Mouse (Mus musculus): Measurements from ENCODE around the gene Slco3a1. TPM values are rescaled to one million over a fixed set of nuclear protein-coding genes. Genes with fewer than 3 reads are reported as not detected.

Gene Slco3a1
- total and polyA plus RNA-seq, 3 experiments: 0.04 to 0.35 TPM; not detected in 1

GRCm38 (mm10) chr7:74486083-74486482 lies 68.5 kb downstream of the Slco3a1 start:
- DNase-seq (ENCODE audit: extremely low read depth): peak; percentile 14
- Histone ChIP-seq H3K27me3 (replicated peaks) (no peaks in the 10 kb centered on the region), H3K79me2 (replicated peaks; ENCODE audit: control insufficient read depth, extremely low read depth, insufficient read depth, poor library complexity, severe bottlenecking) (no peaks in the 10 kb centered on the region), H3K27ac (ENCODE audit: insufficient read depth, low read depth) (no peak overlapping the region), H3K4me2 (ENCODE audit: insufficient read depth, low read depth, poor library complexity, severe bottlenecking) (no peak overlapping the region), H3K4me3 (replicated peaks in 1 of 3; ENCODE audit: low read depth in 2 of 3, low read length in 2 of 3, poor library complexity in 1 of 3) (no peak overlapping the region), H3K9me3 (replicated peaks; ENCODE audit: low read length) (peaks cover 27% of the 10 kb centered on the region), H3K4me1 (ENCODE audit: control insufficient read depth in 1 of 2, insufficient read depth in 2 of 2) (peaks cover 0 to 13% of the 10 kb centered on the region in 2 experiments; a peak in 2 of 4 replicates), H3K9ac (ENCODE audit: insufficient read depth, low read depth) (no peak overlapping the region), H3K36me3 (replicated peaks in 1 of 2; ENCODE audit: control insufficient read depth in 1 of 2, insufficient read depth in 1 of 2, low read length in 1 of 2) (no peaks in the 10 kb centered on the region)
- dilution Hi-C loops (cut with MboI; ENCODE audit: extremely low pct_ligation_motif_present, extremely low pct_unique_long_range_greater_than_20kb, low sequenced_read_pairs) (no loop called here), in situ Hi-C loops (cut with MboI; ENCODE audit: low pct_ligation_motif_present, low pct_unique_long_range_greater_than_20kb, low sequenced_read_pairs) (no loop called here)
- no peak for TF ChIP-seq EP300 (IDR thresholded peaks at IDR 0.05; ENCODE audit: low read length)
- TF ChIP-seq TBP (conservative IDR thresholded peaks at IDR 0.05; ENCODE audit: low read depth, low read length): no peak
- no peak for TF ChIP-seq IRF4 (IDR thresholded peaks at IDR 0.05; ENCODE audit: low read depth, low read length)

- Histone ChIP-seq H3K36me3 (replicated peaks in 1 of 2; ENCODE audit: control insufficient read depth in 1 of 2, insufficient read depth in 1 of 2, low read length in 1 of 2) (no peaks in the 10 kb centered on the region), H3K27ac (ENCODE audit: insufficient read depth, low read depth) (no peak overlapping the region), H3K27me3 (replicated peaks) (no peaks in the 10 kb centered on the region), H3K9me3 (replicated peaks; ENCODE audit: low read length) (peaks cover 30% of the 10 kb centered on the region), H3K4me1 (ENCODE audit: control insufficient read depth in 1 of 2, insufficient read depth in 2 of 2) (peaks cover 0 to 13% of the 10 kb centered on the region in 2 experiments; a peak in 2 of 4 replicates), H3K4me2 (ENCODE audit: insufficient read depth, low read depth, poor library complexity, severe bottlenecking) (no peak overlapping the region), H3K9ac (ENCODE audit: insufficient read depth, low read depth) (no peak overlapping the region), H3K79me2 (replicated peaks; ENCODE audit: control insufficient read depth, extremely low read depth, insufficient read depth, poor library complexity, severe bottlenecking) (no peaks in the 10 kb centered on the region), H3K4me3 (replicated peaks in 1 of 3; ENCODE audit: low read depth in 2 of 3, low read length in 2 of 3, poor library complexity in 1 of 3) (no peak overlapping the region)
- no peak for TF ChIP-seq CHD2 (IDR thresholded peaks at IDR 0.05; ENCODE audit: low read length)
- no peak for TF ChIP-seq MEF2A (IDR thresholded peaks at IDR 0.05; ENCODE audit: borderline replicate concordance, low read depth, low read length)
- TF ChIP-seq ZC3H11A (IDR thresholded peaks at IDR 0.05; ENCODE audit: low read depth, low read length): no peak
- no peak for TF ChIP-seq JUND (conservative IDR thresholded peaks at IDR 0.05; ENCODE audit: low read depth, low read length)
- TF ChIP-seq ETS1 (conservative IDR thresholded peaks at IDR 0.05; ENCODE audit: low read depth, low read length): no peak
- no peak for TF ChIP-seq EP300 (IDR thresholded peaks at IDR 0.05; ENCODE audit: low read length)
- no peak for TF ChIP-seq ZNF384 (IDR thresholded peaks at IDR 0.05; ENCODE audit: low read depth, low read length)
- no peak for TF ChIP-seq GABPA (IDR thresholded peaks at IDR 0.05; ENCODE audit: insufficient replicate concordance, low read depth, low read length)
- DNase-seq (ENCODE audit: extremely low read depth): no peak
- dilution Hi-C loops (cut with MboI; ENCODE audit: extremely low pct_ligation_motif_present, extremely low pct_unique_long_range_greater_than_20kb, low sequenced_read_pairs) (no loop called here), in situ Hi-C loops (cut with MboI; ENCODE audit: low pct_ligation_motif_present, low pct_unique_long_range_greater_than_20kb, low sequenced_read_pairs) (no loop called here)
These were observed 68.9 kb downstream of the Slco3a1 start for GRCm38 (mm10) chr7:74485669-74486068.

GRCm38 (mm10) chr7:74484024-74484385 lies 70.6 kb downstream of the Slco3a1 start:
- Histone ChIP-seq H3K27me3 (replicated peaks) (no peaks in the 10 kb centered on the region), H3K4me3 (replicated peaks in 1 of 3; ENCODE audit: low read depth in 2 of 3, low read length in 2 of 3, poor library complexity in 1 of 3) (no peak overlapping the region), H3K27ac (ENCODE audit: insufficient read depth, low read depth) (no peak overlapping the region), H3K4me1 (ENCODE audit: control insufficient read depth in 1 of 2, insufficient read depth in 2 of 2) (peaks cover 0 to 13% of the 10 kb centered on the region in 2 experiments; a peak in 2 of 4 replicates), H3K9ac (ENCODE audit: insufficient read depth, low read depth) (no peak overlapping the region), H3K79me2 (replicated peaks; ENCODE audit: control insufficient read depth, extremely low read depth, insufficient read depth, poor library complexity, severe bottlenecking) (no peaks in the 10 kb centered on the region), H3K36me3 (replicated peaks in 1 of 2; ENCODE audit: control insufficient read depth in 1 of 2, insufficient read depth in 1 of 2, low read length in 1 of 2) (no peaks in the 10 kb centered on the region), H3K9me3 (replicated peaks; ENCODE audit: low read length) (peaks cover 33% of the 10 kb centered on the region), H3K4me2 (ENCODE audit: insufficient read depth, low read depth, poor library complexity, severe bottlenecking) (no peak overlapping the region)
- dilution Hi-C loops (cut with MboI; ENCODE audit: extremely low pct_ligation_motif_present, extremely low pct_unique_long_range_greater_than_20kb, low sequenced_read_pairs): no loop called here
- in situ Hi-C loops (cut with MboI; ENCODE audit: low pct_ligation_motif_present, low pct_unique_long_range_greater_than_20kb, low sequenced_read_pairs): no loop called here
- TF ChIP-seq ZNF384 (IDR thresholded peaks at IDR 0.05; ENCODE audit: low read depth, low read length) (no peak), USF1 (IDR thresholded peaks at IDR 0.05; ENCODE audit: low read depth, low read length) (no peak), MXI1 (IDR thresholded peaks at IDR 0.05; ENCODE audit: low read depth, low read length) (no peak), MEF2A (IDR thresholded peaks at IDR 0.05; ENCODE audit: borderline replicate concordance, low read depth, low read length) (no peak), UBTF (IDR thresholded peaks at IDR 0.05; ENCODE audit: low read depth, low read length) (no peak), TCF12 (IDR thresholded peaks at IDR 0.05; ENCODE audit: low read depth, low read length) (no peak), POLR2A (IDR thresholded peaks at IDR 0.05; ENCODE audit: low read depth, low read length) (no peak), CHD2 (IDR thresholded peaks at IDR 0.05; ENCODE audit: low read length) (no peak), TBP (conservative IDR thresholded peaks at IDR 0.05; ENCODE audit: low read depth, low read length) (no peak), NELFE (IDR thresholded peaks at IDR 0.05; ENCODE audit: low read depth, low read length) (no peak), GABPA (IDR thresholded peaks at IDR 0.05; ENCODE audit: insufficient replicate concordance, low read depth, low read length) (no peak), RCOR1 (conservative IDR thresholded peaks at IDR 0.05; ENCODE audit: low read depth, low read length) (no peak), CHD1 (IDR thresholded peaks at IDR 0.05; ENCODE audit: low read depth, low read length) (no peak), E2F4 (IDR thresholded peaks at IDR 0.05; ENCODE audit: insufficient replicate concordance, low read depth, low read length) (no peak), JUN (IDR thresholded peaks at IDR 0.05; ENCODE audit: insufficient read depth, low read depth, low read length) (no peak), BHLHE40 (IDR thresholded peaks at IDR 0.05; ENCODE audit: low read depth, low read length) (no peak), MAZ (IDR thresholded peaks at IDR 0.05; ENCODE audit: low read depth, low read length) (no peak), EP300 (IDR thresholded peaks at IDR 0.05; ENCODE audit: low read length) (no peak), SIN3A (IDR thresholded peaks at IDR 0.05; ENCODE audit: low read length) (no peak)
- no peak for DNase-seq (ENCODE audit: extremely low read depth)
